Mouse (Mus musculus) brain, embryonic 14.5 days (tissue): ENCODE measurements around the gene Sbp. TPM values are rescaled to one million over a fixed set of nuclear protein-coding genes. Genes with fewer than 3 reads are reported as not detected.
A peak's percentile ranks its signal among the peaks of the same experiment; 100 is the strongest.

Experiments
- DNase-seq: peaks from one replicate; pipeline ENCODE4 v3.0.0-alpha.2; 2011; ENCODE audit warnings: low read depth
- CTCF ChIP-seq: fragments of 200-500 bp; IDR thresholded peaks from 2 replicates; pipeline ENCODE4 v1.5.1; 2012; ENCODE audit warnings: inconsistent platforms, mild to moderate bottlenecking, moderate library complexity, borderline replicate concordance; ENCODE audit not compliant: insufficient read depth, insufficient read length; ENCODE audit errors: extremely low read depth
- POLR2A ChIP-seq: fragments of 200-500 bp; IDR thresholded peaks from 2 replicates; pipeline ENCODE4 v1.6.1; 2012; ENCODE audit warnings: mild to moderate bottlenecking, inconsistent platforms, borderline replicate concordance; ENCODE audit not compliant: poor library complexity, insufficient read depth, insufficient read length, severe bottlenecking; ENCODE audit errors: extremely low read depth
- polyA plus RNA-seq: library from polyadenylated mRNA; depleted of rRNA; stranded (reverse); fragments of >200 nt; gene quantifications from 2 replicates; pipeline ENCODE4 v1.2.3, GENCODE M21; 2012

Gene Sbp
- polyA plus RNA-seq, 1 experiment = not detected

GRCm38 (mm10) chr17:23968780-23969179, 27.3 kb downstream of the Sbp start:
- DNase-seq = no peak
- TF ChIP-seq POLR2A (no peak), CTCF (no peak)

GRCm38 (mm10) chr17:23969231-23969630, 27.8 kb downstream of the Sbp start:
- TF ChIP-seq POLR2A (no peak), CTCF (peak; percentile 76; the same call in 1 of the 2 replicates)
- DNase-seq = peak; percentile 72

DNA sequence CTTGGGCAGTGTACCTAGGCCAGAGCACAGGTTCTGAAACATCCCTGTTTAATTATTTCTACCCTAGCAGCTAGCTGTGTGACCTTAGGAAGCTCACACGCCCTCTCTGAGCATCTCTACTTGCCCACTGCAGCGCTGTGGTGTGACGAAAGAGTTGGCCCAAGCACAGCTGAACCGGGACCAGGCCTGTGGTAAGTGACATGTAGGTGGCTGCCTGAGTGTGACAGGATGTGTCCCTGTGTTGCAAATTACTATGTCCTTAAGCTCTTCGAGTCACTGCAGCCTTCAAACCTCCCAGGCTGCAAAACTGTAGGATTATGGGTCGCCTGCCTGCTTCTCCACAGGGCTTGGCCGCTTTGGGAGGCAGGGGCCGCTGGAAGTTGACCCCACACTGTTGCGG, 29.8 kb downstream of the Sbp start:
- no peak for TF ChIP-seq CTCF
- no peak for TF ChIP-seq POLR2A
- no peak for DNase-seq

DNA sequence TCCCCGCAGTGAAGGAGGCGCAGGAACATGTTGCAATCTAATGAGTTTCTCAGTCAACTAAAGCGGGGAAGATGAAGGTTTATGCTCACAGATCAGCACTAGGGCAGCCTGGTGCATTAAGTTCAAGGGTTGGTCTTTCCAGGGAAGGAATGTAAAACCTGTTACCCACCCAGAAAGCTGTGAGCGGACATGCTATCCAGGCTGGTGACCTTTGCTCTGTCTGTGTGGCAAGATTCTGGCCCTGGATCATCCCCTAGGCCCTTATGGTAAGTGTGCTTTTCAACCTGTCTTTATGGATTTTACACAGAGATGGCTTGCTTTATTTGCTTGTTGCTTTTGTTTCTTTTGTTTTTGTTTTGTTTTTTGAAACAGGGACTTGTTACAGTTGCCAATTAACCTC, 35.2 kb downstream of the Sbp start:
- DNase-seq = no peak
- TF ChIP-seq POLR2A = no peak
- no peak for TF ChIP-seq CTCF

DNA sequence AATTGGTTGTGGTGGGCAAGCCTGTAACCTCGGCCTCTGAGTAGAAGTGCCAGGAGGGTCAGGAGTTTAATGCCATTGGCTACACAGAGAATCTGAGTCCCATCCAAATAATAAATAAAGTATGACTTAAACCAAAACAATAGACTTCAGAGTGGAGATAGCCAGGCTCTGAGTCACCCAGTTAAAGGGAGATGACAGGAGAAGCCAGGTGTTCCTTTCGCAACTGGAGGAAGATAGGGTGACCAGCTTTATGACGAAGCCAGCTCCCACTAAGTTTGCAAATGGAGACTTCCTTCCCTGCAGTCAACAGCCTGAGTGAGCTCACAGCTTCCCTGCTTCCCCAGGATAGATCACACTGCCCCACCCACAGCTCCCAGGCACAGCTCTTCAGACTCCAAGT, 38.0 kb downstream of the Sbp start:
- no peak for TF ChIP-seq CTCF
- no peak for TF ChIP-seq POLR2A
- DNase-seq = no peak

GRCm38 (mm10) chr17:23980297-23980909, 38.9 kb downstream of the Sbp start, which contains the start of gene Prss30:
Gene Prss30 (minus strand): TSS chr17:23980566.
- no peak for DNase-seq
- TF ChIP-seq CTCF (no peak), POLR2A (no peak)

DNA sequence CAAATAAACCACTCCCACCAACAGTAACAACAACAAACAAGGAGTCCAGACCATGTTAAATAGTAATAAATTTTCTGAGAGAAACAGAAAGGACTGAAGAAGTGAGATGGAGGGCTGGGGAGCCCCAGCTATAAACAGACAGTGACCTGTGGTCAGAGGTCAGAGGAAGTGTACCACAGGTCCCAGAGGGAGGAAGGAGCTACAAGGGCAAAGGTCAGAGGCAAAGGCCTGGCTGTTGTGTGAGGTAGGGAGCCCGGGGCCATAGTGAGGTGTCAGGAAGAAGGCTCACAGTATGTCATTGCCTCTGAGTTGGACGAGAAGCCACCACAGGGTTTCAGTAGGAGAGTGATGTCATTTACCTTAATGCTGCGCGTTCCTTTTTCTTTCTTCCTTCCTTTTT, 41.4 kb downstream of the Sbp start:
- TF ChIP-seq POLR2A = no peak
- no peak for TF ChIP-seq CTCF

DNA sequence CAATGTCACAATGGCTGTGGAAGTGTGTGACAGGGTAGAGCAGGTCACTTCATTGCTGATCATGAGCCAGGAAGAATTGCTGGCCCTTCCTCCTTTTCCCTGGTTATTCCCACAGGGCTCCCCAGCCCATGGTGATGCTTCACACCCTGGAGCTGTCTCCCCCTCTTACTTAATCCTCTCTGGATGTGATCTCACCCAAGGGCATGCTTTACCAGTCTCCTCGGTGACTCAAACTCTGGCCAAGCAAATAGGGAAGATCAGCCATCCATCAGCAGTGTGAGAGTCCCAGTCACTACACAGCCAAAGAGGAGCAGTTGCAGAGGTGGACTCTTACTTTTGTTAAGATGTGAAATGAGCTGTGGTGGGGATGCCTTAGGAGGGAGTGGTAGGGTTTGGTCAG, 43.5 kb downstream of the Sbp start:
- no peak for DNase-seq
- no peak for TF ChIP-seq POLR2A
- no peak for TF ChIP-seq CTCF

More for the DNA sequence above, 41.4 kb downstream of the Sbp start:
- DNase-seq = no peak

DNA sequence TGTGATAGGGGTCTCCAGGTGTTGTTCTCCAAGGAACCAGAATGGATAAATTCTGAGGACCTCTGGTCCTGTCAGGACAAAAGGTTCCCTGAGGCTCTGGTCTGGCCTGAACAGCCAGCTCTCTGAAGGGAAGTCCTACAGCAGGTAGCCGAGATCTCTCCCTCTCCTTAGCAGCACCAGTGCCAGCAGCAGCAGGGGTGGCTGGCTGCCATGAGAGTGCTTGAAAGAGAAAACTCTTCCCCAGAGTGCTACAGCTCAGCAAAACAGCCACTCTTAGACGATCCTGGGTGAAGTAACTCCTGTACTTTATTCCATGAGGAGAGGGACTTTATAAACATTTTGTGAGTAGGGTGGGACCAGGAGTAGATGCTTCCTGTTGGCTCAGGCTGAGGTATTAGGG, 48.3 kb downstream of the Sbp start:
- no peak for DNase-seq
- TF ChIP-seq POLR2A (no peak), CTCF (no peak)

DNA sequence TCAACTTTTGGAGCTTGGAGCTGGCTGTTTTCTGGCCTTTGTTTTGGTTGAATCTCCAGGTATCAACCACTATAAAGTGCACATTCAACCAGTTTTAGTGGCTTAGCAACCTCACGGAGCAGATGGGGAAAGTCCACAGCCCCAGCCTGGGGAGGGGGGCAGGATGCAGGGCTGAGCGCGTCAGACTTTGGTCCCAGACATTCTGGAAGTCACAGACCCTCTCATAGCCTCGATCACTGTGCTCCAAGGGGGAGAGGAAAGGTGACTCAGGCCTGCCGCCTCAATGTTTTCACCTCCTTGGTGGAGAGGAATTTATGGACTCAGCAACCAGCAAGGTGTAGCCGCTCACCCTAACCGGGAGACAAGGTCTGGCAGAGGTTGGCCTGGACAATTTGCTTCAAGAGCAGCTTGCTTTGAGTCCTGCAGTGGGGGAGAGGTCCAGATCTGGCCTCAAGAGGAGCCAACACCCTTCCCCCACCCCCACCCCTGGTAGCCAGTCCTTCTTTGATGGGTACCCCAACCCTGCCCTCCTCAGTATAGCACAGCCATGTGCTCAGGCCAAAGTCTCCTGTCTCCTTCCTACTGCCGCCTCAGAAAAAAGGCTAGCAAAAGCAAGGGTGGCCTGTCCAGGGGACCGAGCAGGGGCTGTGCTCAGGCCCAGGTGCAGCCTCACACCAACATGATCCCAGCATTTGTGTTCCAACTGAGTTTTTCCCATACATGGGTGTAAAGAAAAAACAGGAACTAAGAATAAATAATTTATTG, 51.5 kb downstream of the Sbp start:
- no peak for TF ChIP-seq POLR2A
- TF ChIP-seq CTCF = no peak
- DNase-seq = peak; percentile 6

GRCm38 (mm10) chr17:23993559-23994428, 52.3 kb downstream of the Sbp start:
- peak; percentile 76 for TF ChIP-seq CTCF
- no peak for TF ChIP-seq POLR2A

More at GRCm38 (mm10) chr17:23993559-23994428, 52.3 kb downstream of the Sbp start:
- DNase-seq = peak; percentile 97
